Comparison of ENCODE assay signal across 20 mouse cellular contexts in the genomic region with DNA sequence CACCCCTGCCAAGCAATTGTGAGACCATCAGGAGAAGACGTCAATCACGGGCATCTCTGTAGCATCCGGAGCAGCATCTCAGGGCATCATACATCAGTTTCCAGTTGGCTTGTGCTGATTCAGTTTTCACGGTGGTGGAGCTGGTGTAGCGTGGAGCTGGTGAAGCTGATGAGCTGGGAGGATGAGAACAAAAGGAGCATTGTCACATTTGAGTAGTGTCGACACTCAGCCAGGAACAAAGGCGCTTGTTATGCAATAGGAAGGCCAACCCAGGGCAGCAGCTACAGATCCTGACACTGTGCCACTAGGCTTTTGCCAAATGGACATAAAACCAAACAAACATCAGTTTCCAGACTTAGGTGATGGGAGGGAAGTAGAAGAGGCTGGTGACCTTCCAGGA. TPM values are rescaled to one million over a fixed set of nuclear protein-coding genes. Genes with fewer than 3 reads are reported as not detected.
DNase-seq lines count a peak whose midpoint lies in the region; ATAC-seq and TF ChIP-seq lines count a peak whose summit lies in the region.
"Had no signal": no experiment of that assay in that cellular context is flagged by ENCODE, and none has a peak within 500 bp of the region (broad histone marks: within the 10 kb centered on the region; RNA-seq: fewer than 3 reads in every experiment).

No protein-coding gene starts in this region.

- H3K4me3 ChIP-seq in cerebellum, adult 2 months (replicated peaks; ENCODE audit: insufficient read depth, low read depth, low read length) = no peak overlapping the region
- H3K4me3 ChIP-seq: forebrain, embryonic 12.5 days; neural tube, embryonic 12.5 days had no signal

- peaks cover 5% of the 10 kb centered on the region; the same call in 1 of the 2 replicates for H3K4me1 ChIP-seq in cerebellum, adult 2 months (ENCODE audit: control insufficient read depth, insufficient read depth, low read length)
- H3K4me1 ChIP-seq: neural tube, embryonic 12.5 days had no signal

- DNase-seq in cerebellum, adult 2 months = peak; percentile 7 to 25
- peak; percentile 52 for DNase-seq in layer of hippocampus, adult 11-12 months (ENCODE audit: low spot score)
- no peak for DNase-seq in layer of hippocampus, postnatal 10 days (ENCODE audit: low spot score in 2 of 2)
- DNase-seq in R1 (ENCODE audit: low read depth, low spot score) (peak; percentile 5), MN1 (ENCODE audit: low spot score) (no peak)
- DNase-seq in layer of hippocampus, adult 9-10 months (ENCODE audit: low spot score) = peak; percentile 7
- no peak for DNase-seq in lung, postnatal 25 days (ENCODE audit: low spot score)
- DNase-seq: adrenal gland, postnatal 10 days; kidney, postnatal 36 days; liver; thymus, adult 18-20 months had no signal

- no peak for TF ChIP-seq POLR2A in cerebellum, adult 2 months (IDR thresholded peaks at IDR 0.05; ENCODE audit: borderline replicate concordance, insufficient read depth, low read length)

- TF ChIP-seq CTCF in cerebellum, adult 2 months (IDR thresholded peaks at IDR 0.05; ENCODE audit: borderline replicate concordance, insufficient read depth, low read depth, low read length) = no peak

- WGBS in cerebellum, adult 2 months = 26% methylated on average over 7 of the region's 7 CpGs

- ATAC-seq in cerebellum, adult (ENCODE audit: insufficient number of reproducible peaks, low FRiP score, low TSS enrichment) = no peak

- no peaks in the 10 kb centered on the region for H3K27me3 ChIP-seq in cerebellum, adult 2 months (ENCODE audit: control insufficient read depth, insufficient read depth, low read length)
- H3K27me3 ChIP-seq: forebrain, embryonic 12.5 days; neural tube, embryonic 12.5 days had no signal

- H3K27ac ChIP-seq in cerebellum, adult 2 months (ENCODE audit: insufficient read depth, low read length) = no peak overlapping the region
- H3K27ac ChIP-seq: forebrain, embryonic 12.5 days; neural tube, embryonic 12.5 days had no signal

RNA-seq across cellular contexts. Expression of a gene that starts 23.2 kb away (rescaled TPM):
- not detected in 2 replicates for polyA plus RNA-seq in cerebellum, adult 2 months (2012; rRNA removed)
- total RNA-seq in layer of hippocampus, postnatal 10 days (2021) = not detected
- total RNA-seq: adrenal gland, postnatal 10 days; common myeloid progenitor, adult 5-6 weeks; megakaryocyte progenitor cell, adult 5-6 weeks; MEL had no signal
- polyA plus RNA-seq: forebrain, embryonic 12.5 days; heart, embryonic 11.5 days; intestine, embryonic 14.5 days; neural tube, embryonic 12.5 days; small intestine, adult 2 months had no signal

Comparison
In these comparisons a context has a peak if more than half of its experiments do, and no peak if none do; other contexts are left out.
1. DNase-seq: peak in cerebellum, adult 2 months (2 of 2), layer of hippocampus, adult 11-12 months (single experiment), R1 (single experiment) and layer of hippocampus, adult 9-10 months (single experiment); none in layer of hippocampus, postnatal 10 days (0 of 2), lung, postnatal 25 days (single experiment) and MN1 (single experiment).